Mouse (Mus musculus): ENCODE data around the gene Gpr107.

DNA sequence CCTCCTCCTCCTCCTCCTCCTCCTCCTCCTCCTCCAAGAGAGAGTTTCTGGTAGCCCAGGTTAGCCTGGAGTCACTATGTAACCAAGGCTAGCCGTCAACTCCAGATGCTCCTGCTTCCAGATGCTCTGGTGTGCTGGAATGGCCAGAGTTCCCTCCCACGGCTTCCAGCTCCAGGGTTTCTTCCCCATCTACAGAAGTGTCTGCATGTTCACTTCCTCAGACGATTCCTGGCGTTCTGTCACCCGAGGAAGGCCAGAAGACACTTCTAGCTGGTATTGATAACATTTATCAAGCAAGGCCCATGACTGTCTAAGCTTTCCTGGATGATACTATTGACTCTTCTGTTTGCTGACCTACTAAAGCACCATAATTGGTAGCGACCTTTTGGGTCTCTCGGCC is 27.0 kb upstream of the Gpr107 start:
- no peak for TF ChIP-seq CTCF (IDR thresholded peaks at IDR 0.05)
- no peak for TF ChIP-seq EP300 (IDR thresholded peaks at IDR 0.05)
